Mouse (Mus musculus) hindbrain, embryonic 15.5 days (tissue): ENCODE data around the gene Atxn7l1. TPM values are rescaled to one million over a fixed set of nuclear protein-coding genes. Genes with fewer than 3 reads are reported as not detected.
"Not testable (repeated sequence)": the region's sequence is repeated elsewhere in the genome, so short reads cannot be mapped to it uniquely, and the experiment has no call there.

Experiments used
- ATAC-seq: fragments of 200-750 bp; cut with Nextera tagmentation; 2 replicates; pipeline ENCODE4 v1.8.0; 2017; ENCODE audit warnings: low read depth, moderate number of reproducible peaks, moderate TSS enrichment; ENCODE audit not compliant: low FRiP score
- H3K27ac ChIP-seq: fragments of 300-500 bp; sonication (generic); replicated peaks from 2 replicates; pipeline ENCODE4 v1.5.1; 2015; ENCODE audit warnings: mild to moderate bottlenecking, inconsistent platforms
- H3K27me3 ChIP-seq: fragments of 300-500 bp; sonication (generic); 2 replicates; pipeline ENCODE4 v1.6.1; 2015; ENCODE audit warnings: control low read depth, inconsistent platforms
- H3K36me3 ChIP-seq: fragments of 300-500 bp; sonication (generic); 2 replicates; pipeline ENCODE4 v1.6.1; 2015; ENCODE audit warnings: control low read depth, inconsistent platforms
- H3K4me1 ChIP-seq: fragments of 300-500 bp; sonication (generic); replicated peaks from 2 replicates; pipeline ENCODE4 v1.6.1; 2015; ENCODE audit warnings: control low read depth, inconsistent platforms
- H3K4me2 ChIP-seq: fragments of 300-500 bp; sonication (generic); 2 replicates; pipeline ENCODE4 v1.6.1; 2015; ENCODE audit warnings: moderate library complexity, mild to moderate bottlenecking, inconsistent platforms
- H3K4me3 ChIP-seq: fragments of 300-500 bp; sonication (generic); 2 replicates; pipeline ENCODE4 v1.5.1; 2015; ENCODE audit warnings: mild to moderate bottlenecking, inconsistent platforms
- H3K9ac ChIP-seq: fragments of 300-500 bp; sonication (generic); 2 replicates; pipeline ENCODE4 v1.6.1; 2015; ENCODE audit warnings: inconsistent platforms
- H3K9me3 ChIP-seq: fragments of 300-500 bp; sonication (generic); 2 replicates; pipeline ENCODE4 v1.6.1; 2016; ENCODE audit warnings: control low read depth, inconsistent platforms
- WGBS: fragments of 180-500 bp; shearing (Covaris S2); methylation state at CpG from one replicate; pipeline ENCODE4 v1.1.7; 2015; 5-methylcytosine and 5-hydroxymethylcytosine counted together
- polyA plus RNA-seq: library from polyadenylated mRNA; unstranded; fragments of >200 nt; fragmentation: Nextera tagmentation; extraction: Ambion mirVana; gene quantifications from 2 replicates; pipeline ENCODE4 v1.2.1, GENCODE M21; 2015

The Atxn7l1 gene
- polyA plus RNA-seq, 1 experiment from 2014 or later: 23.6 TPM

- Histone ChIP-seq H3K27me3 (no peaks in the 10 kb centered on the region), H3K9ac (no peak overlapping the region), H3K36me3 (no peaks in the 10 kb centered on the region), H3K9me3 (no peaks in the 10 kb centered on the region), H3K27ac (no peak overlapping the region), H3K4me1 (peaks cover 10% of the 10 kb centered on the region), H3K4me3 (no peak overlapping the region), H3K4me2 (no peak overlapping the region)
- WGBS: 90% methylated on average over 7 of the region's 7 CpGs
- ATAC-seq: no peak
Observed at GRCm38 (mm10) chr12:33156334-33157018, 9.0 kb downstream of the Atxn7l1 start.

DNA sequence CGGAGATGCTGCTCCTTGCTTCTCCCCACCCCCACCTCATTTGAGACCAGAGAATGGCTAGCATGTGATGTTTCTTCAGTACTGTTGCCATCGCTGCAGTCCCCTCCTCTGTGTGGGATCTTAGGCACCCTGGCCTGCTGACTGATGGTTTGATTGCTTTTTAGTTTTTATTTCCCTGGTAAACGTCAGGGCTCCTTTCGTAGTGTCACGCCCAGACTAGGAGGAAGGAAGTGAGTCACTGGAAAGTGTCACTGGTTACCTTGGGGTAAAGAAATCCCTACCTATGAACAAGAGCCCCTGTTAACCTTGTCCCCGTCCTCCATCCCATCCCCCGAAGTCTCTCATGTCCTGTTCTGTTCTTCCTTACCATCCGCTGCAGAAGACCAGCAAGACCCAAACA is 10.8 kb downstream of the Atxn7l1 start:
- H3K36me3 ChIP-seq: no peaks in the 10 kb centered on the region
- ATAC-seq: no peak
- H3K9me3 ChIP-seq: no peaks in the 10 kb centered on the region
- H3K9ac ChIP-seq: no peak overlapping the region
- no peak overlapping the region for H3K4me3 ChIP-seq
- H3K4me2 ChIP-seq: no peak overlapping the region
- H3K27ac ChIP-seq: no peak overlapping the region
- no peaks in the 10 kb centered on the region for H3K27me3 ChIP-seq
- 86% methylated on average over 8 of the region's 8 CpGs for WGBS
- peaks cover 18% of the 10 kb centered on the region for H3K4me1 ChIP-seq

DNA sequence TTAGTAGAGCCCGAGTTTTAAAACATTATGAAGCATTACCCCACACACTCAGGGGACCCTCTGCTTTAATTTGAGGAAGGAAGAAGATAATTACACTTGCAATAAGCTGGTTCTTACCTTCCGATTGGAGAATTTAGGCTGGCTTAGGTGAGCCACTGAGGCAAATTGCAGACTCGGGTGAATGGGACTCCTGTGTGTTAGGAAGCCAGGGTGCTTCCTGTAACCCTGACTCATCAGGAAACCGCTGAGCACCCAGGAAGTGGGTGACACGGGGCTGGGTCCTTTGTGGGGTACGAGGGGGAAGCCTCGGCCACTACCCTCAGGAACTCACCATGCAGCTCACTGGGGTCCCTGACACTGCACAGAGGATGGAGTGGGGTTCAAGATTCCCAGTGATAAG is 12.9 kb downstream of the Atxn7l1 start:
- H3K27ac ChIP-seq: no peak overlapping the region
- WGBS: 86% methylated on average over 7 of the region's 7 CpGs
- H3K9me3 ChIP-seq: no peaks in the 10 kb centered on the region
- H3K4me3 ChIP-seq: no peak overlapping the region
- H3K9ac ChIP-seq: no peak overlapping the region
- ATAC-seq: no peak
- no peak overlapping the region for H3K4me2 ChIP-seq
- H3K4me1 ChIP-seq: peaks cover 18% of the 10 kb centered on the region
- H3K27me3 ChIP-seq: no peaks in the 10 kb centered on the region
- H3K36me3 ChIP-seq: no peaks in the 10 kb centered on the region

- peak; percentile 72 for ATAC-seq
- 17% methylated on average over 12 of the region's 12 CpGs for WGBS
Observed at GRCm38 (mm10) chr12:33162541-33162940, 15.0 kb downstream of the Atxn7l1 start.

GRCm38 (mm10) chr12:33164019-33164418 is 16.5 kb downstream of the Atxn7l1 start:
- WGBS: 91% methylated on average over 5 of the region's 5 CpGs
- not testable (repeated sequence) for H3K4me2 ChIP-seq

More at GRCm38 (mm10) chr12:33162541-33162940, 15.0 kb downstream of the Atxn7l1 start:
- Histone ChIP-seq H3K4me1 (peaks cover 14% of the 10 kb centered on the region), H3K9me3 (no peaks in the 10 kb centered on the region), H3K4me3 (no peak overlapping the region), H3K27me3 (no peaks in the 10 kb centered on the region), H3K27ac (peak overlapping the region; percentile 6; the same call in 1 of the 2 replicates), H3K9ac (no peak overlapping the region), H3K36me3 (no peaks in the 10 kb centered on the region), H3K4me2 (0 out of 2 replicates have a peak overlapping the region, but pooled peaks have one; percentile 3)

DNA sequence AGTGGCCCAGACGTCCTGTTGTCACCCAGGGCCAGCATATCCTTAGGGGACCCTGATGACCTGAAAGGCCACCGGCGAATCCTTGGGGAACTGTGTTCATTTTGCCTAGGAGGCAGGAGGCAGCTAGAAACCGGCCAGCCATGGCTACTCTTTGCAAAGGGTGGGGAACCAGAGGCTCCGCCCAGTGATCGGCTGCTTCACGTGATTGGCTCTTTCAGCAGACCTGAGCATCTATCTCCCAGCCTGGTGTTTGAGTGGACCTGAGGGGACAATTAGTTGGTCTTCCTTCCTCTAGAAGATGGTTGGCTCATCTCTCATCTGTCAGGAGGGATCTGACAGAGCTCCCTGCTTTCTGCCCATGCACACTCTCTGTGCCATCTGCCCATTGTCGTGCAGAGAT is 19.2 kb downstream of the Atxn7l1 start:
- Histone ChIP-seq H3K9me3 (no peaks in the 10 kb centered on the region), H3K4me3 (no peak overlapping the region), H3K4me2 (no peak overlapping the region), H3K9ac (no peak overlapping the region), H3K27me3 (no peaks in the 10 kb centered on the region), H3K36me3 (no peaks in the 10 kb centered on the region), H3K27ac (no peak overlapping the region), H3K4me1 (peaks cover 8% of the 10 kb centered on the region; the same call in 1 of the 2 replicates)
- ATAC-seq: no peak
- WGBS: 59% methylated on average over 8 of the region's 8 CpGs

More at GRCm38 (mm10) chr12:33164019-33164418, 16.5 kb downstream of the Atxn7l1 start:
- not testable (repeated sequence) for H3K9me3 ChIP-seq, H3K27me3 ChIP-seq, H3K9ac ChIP-seq, H3K36me3 ChIP-seq, H3K4me1 ChIP-seq, H3K27ac ChIP-seq, ATAC-seq, H3K4me3 ChIP-seq

- H3K36me3 ChIP-seq: no peaks in the 10 kb centered on the region
- ATAC-seq: no peak
Observed at GRCm38 (mm10) chr12:33167545-33167944, 20.1 kb downstream of the Atxn7l1 start.

GRCm38 (mm10) chr12:33168491-33168890 is 21.0 kb downstream of the Atxn7l1 start:
- Histone ChIP-seq H3K4me1 (no peaks in the 10 kb centered on the region), H3K4me2 (no peak overlapping the region), H3K9me3 (no peaks in the 10 kb centered on the region), H3K27ac (no peak overlapping the region), H3K9ac (no peak overlapping the region), H3K27me3 (no peaks in the 10 kb centered on the region), H3K36me3 (no peaks in the 10 kb centered on the region), H3K4me3 (no peak overlapping the region)
- ATAC-seq: no peak
- WGBS: 98% methylated on average over 2 of the region's 2 CpGs

More at GRCm38 (mm10) chr12:33167545-33167944, 20.1 kb downstream of the Atxn7l1 start:
- Histone ChIP-seq H3K4me2 (no peak overlapping the region), H3K27me3 (no peaks in the 10 kb centered on the region), H3K27ac (no peak overlapping the region), H3K9me3 (no peaks in the 10 kb centered on the region), H3K4me1 (0 out of 2 replicates have a peak, but pooled peaks cover 6% of the 10 kb centered on the region), H3K9ac (no peak overlapping the region), H3K4me3 (no peak overlapping the region)
- 81% methylated on average over 5 of the region's 5 CpGs for WGBS

GRCm38 (mm10) chr12:33169777-33170494 is 22.4 kb downstream of the Atxn7l1 start:
- Histone ChIP-seq H3K9me3 (no peaks in the 10 kb centered on the region), H3K4me1 (peaks cover 11% of the 10 kb centered on the region), H3K27ac (no peak overlapping the region), H3K9ac (no peak overlapping the region), H3K36me3 (no peaks in the 10 kb centered on the region), H3K4me2 (no peak overlapping the region), H3K27me3 (no peaks in the 10 kb centered on the region), H3K4me3 (no peak overlapping the region)
- no peak for ATAC-seq
- 94% methylated on average over 11 of the region's 11 CpGs for WGBS

- no peaks in the 10 kb centered on the region for H3K36me3 ChIP-seq
- no peak overlapping the region for H3K4me2 ChIP-seq
- H3K4me1 ChIP-seq: peaks cover 20% of the 10 kb centered on the region
- no peak for ATAC-seq
- no peak overlapping the region for H3K4me3 ChIP-seq
- no peaks in the 10 kb centered on the region for H3K9me3 ChIP-seq
- 89% methylated on average over 7 of the region's 7 CpGs for WGBS
- H3K9ac ChIP-seq: no peak overlapping the region
- H3K27ac ChIP-seq: no peak overlapping the region
- no peaks in the 10 kb centered on the region for H3K27me3 ChIP-seq
Observed at GRCm38 (mm10) chr12:33170822-33171221, 23.3 kb downstream of the Atxn7l1 start.

DNA sequence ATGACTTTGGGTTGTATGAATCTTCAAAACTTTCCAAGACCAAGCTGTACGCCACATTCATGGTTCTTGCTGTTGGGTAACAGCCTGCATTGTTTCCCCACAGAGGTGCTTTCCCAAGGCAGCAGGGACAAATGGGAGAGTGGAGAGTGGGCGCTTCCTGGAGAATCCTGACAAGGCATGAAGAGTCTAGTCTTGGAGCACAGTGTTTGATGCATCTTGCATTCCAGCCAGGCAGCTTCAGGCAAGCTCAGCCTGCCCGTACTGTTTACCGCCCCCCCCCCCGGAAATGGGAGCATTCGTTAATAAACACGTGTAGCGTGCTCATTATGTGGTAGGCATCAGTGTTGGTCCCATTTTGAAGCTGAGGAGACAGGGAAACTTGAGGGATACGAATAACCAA is 25.4 kb downstream of the Atxn7l1 start:
- no peaks in the 10 kb centered on the region for H3K9me3 ChIP-seq
- no peak overlapping the region for H3K9ac ChIP-seq

GRCm38 (mm10) chr12:33173720-33174141 is 26.2 kb downstream of the Atxn7l1 start:
- no peak overlapping the region for H3K4me3 ChIP-seq
- no peak overlapping the region for H3K27ac ChIP-seq
- H3K27me3 ChIP-seq: no peaks in the 10 kb centered on the region
- H3K4me2 ChIP-seq: no peak overlapping the region
- ATAC-seq: no peak
- no peak overlapping the region for H3K9ac ChIP-seq
- H3K36me3 ChIP-seq: no peaks in the 10 kb centered on the region
- no peaks in the 10 kb centered on the region for H3K9me3 ChIP-seq
- peaks cover 31% of the 10 kb centered on the region for H3K4me1 ChIP-seq
- WGBS: 84% methylated on average over 8 of the region's 8 CpGs

More for the DNA sequence above, 25.4 kb downstream of the Atxn7l1 start:
- no peak for ATAC-seq
- H3K4me2 ChIP-seq: no peak overlapping the region
- H3K27me3 ChIP-seq: no peaks in the 10 kb centered on the region
- H3K4me1 ChIP-seq: peaks cover 31% of the 10 kb centered on the region
- H3K27ac ChIP-seq: no peak overlapping the region
- 83% methylated on average over 9 of the region's 9 CpGs for WGBS
- H3K4me3 ChIP-seq: no peak overlapping the region
- no peaks in the 10 kb centered on the region for H3K36me3 ChIP-seq
